Mouse (Mus musculus) stomach, postnatal 0 days (tissue): Measurements from ENCODE around the gene Erc2. TPM values are rescaled to one million over a fixed set of nuclear protein-coding genes. Genes with fewer than 3 reads are reported as not detected.

Experiments
- ATAC-seq: fragments of 200-750 bp; cut with Nextera tagmentation; 2 replicates; pipeline ENCODE4 v1.8.0; 2017; ENCODE audit not compliant: low FRiP score, low TSS enrichment
- DNase-seq: peaks from one replicate; pipeline ENCODE4 v3.0.0-alpha.2; 2016; ENCODE audit warnings: low spot score
- H3K27ac ChIP-seq: fragments of 300-500 bp; sonication (generic); replicated peaks from 2 replicates; pipeline ENCODE4 v1.5.1; 2014; ENCODE audit warnings: mild to moderate bottlenecking, control low read depth
- H3K27me3 ChIP-seq: fragments of 300-500 bp; sonication (generic); 2 replicates; pipeline ENCODE4 v1.6.1; 2014; ENCODE audit warnings: low read length; ENCODE audit not compliant: control insufficient read depth, insufficient read depth
- H3K36me3 ChIP-seq: fragments of 300-500 bp; sonication (generic); 2 replicates; pipeline ENCODE4 v1.6.1; 2014; ENCODE audit warnings: low read length, mixed read lengths; ENCODE audit not compliant: control insufficient read depth, insufficient read depth
- H3K4me1 ChIP-seq: fragments of 300-500 bp; sonication (generic); replicated peaks from 2 replicates; pipeline ENCODE4 v1.6.1; 2014; ENCODE audit warnings: antibody characterized with exemption; ENCODE audit not compliant: control insufficient read depth, insufficient read depth
- H3K4me2 ChIP-seq: fragments of 300-500 bp; sonication (generic); replicated peaks from 2 replicates; pipeline ENCODE4 v1.6.1; 2014; ENCODE audit warnings: low read depth, mild to moderate bottlenecking, control low read depth, moderate library complexity
- H3K4me3 ChIP-seq: fragments of 300-500 bp; sonication (generic); 2 replicates; pipeline ENCODE4 v1.5.1; 2014; ENCODE audit warnings: low read depth, low read length, control low read depth
- H3K9ac ChIP-seq: fragments of 300-500 bp; sonication (generic); 2 replicates; pipeline ENCODE4 v1.6.1; 2014; ENCODE audit warnings: mild to moderate bottlenecking, low read length, control low read depth, mixed read lengths
- H3K9me3 ChIP-seq: fragments of 300-500 bp; sonication (generic); 2 replicates; pipeline ENCODE4 v1.6.1; 2016; ENCODE audit warnings: low read length; ENCODE audit not compliant: control insufficient read depth
- CTCF ChIP-seq: IDR thresholded peaks from 2 replicates; pipeline ENCODE4 v1.5.1; 2016; ENCODE audit warnings: antibody characterized with exemption, low read depth, mild to moderate bottlenecking, moderate library complexity
- EP300 ChIP-seq: optimal IDR thresholded peaks from 2 replicates; pipeline ENCODE3; 2016; ENCODE audit warnings: antibody characterized with exemption
- WGBS: fragments of 180-500 bp; shearing (Covaris S2); extraction: QIAGEN DNeasy Blood & Tissue Kit; methylation state at CpG from one replicate; pipeline ENCODE4 v1.1.7; 2014; 5-methylcytosine and 5-hydroxymethylcytosine counted together
- polyA plus RNA-seq: library from polyadenylated mRNA; unstranded; fragments of >200 nt; fragmentation: Nextera tagmentation; extraction: Ambion mirVana; gene quantifications from 2 replicates; pipeline ENCODE4 v1.2.1, GENCODE M21; 2015

Gene Erc2
- polyA plus RNA-seq, 1 experiment from 2014 or later: 3.0 TPM

- peak; percentile 17; the same call in 1 of the 2 replicates for ATAC-seq
- H3K4me3 ChIP-seq: no peak overlapping the region
- H3K27me3 ChIP-seq: no peaks in the 10 kb centered on the region
- H3K9ac ChIP-seq: no peak overlapping the region
- H3K36me3 ChIP-seq: no peaks in the 10 kb centered on the region
- no peaks in the 10 kb centered on the region for H3K9me3 ChIP-seq
- no peaks in the 10 kb centered on the region for H3K4me1 ChIP-seq
- no peak overlapping the region for H3K4me2 ChIP-seq
- TF ChIP-seq CTCF: no peak
- no peak for TF ChIP-seq EP300
- no peak for DNase-seq
- H3K27ac ChIP-seq: no peak overlapping the region
- WGBS: 25% methylated on average over 13 of the region's 13 CpGs
Measured at GRCm38 (mm10) chr14:28410789-28411225, 788.6 kb downstream of the Erc2 start.

- no peaks in the 10 kb centered on the region for H3K9me3 ChIP-seq
- no peak overlapping the region for H3K4me2 ChIP-seq
- H3K4me3 ChIP-seq: no peak overlapping the region
- no peak overlapping the region for H3K9ac ChIP-seq
- ATAC-seq (no peak), DNase-seq (no peak)
- H3K36me3 ChIP-seq: no peaks in the 10 kb centered on the region
- 72% methylated on average over 8 of the region's 8 CpGs for WGBS
- no peaks in the 10 kb centered on the region for H3K27me3 ChIP-seq
- TF ChIP-seq CTCF (no peak), EP300 (no peak)
- H3K27ac ChIP-seq: no peak overlapping the region
- H3K4me1 ChIP-seq: no peaks in the 10 kb centered on the region
Measured at GRCm38 (mm10) chr14:28412252-28412995, 790.2 kb downstream of the Erc2 start.

GRCm38 (mm10) chr14:28413516-28413915, 791.3 kb downstream of the Erc2 start:
- Histone ChIP-seq H3K4me3 (no peak overlapping the region), H3K4me1 (no peaks in the 10 kb centered on the region), H3K9me3 (no peaks in the 10 kb centered on the region), H3K36me3 (no peaks in the 10 kb centered on the region), H3K9ac (no peak overlapping the region), H3K27ac (no peak overlapping the region), H3K4me2 (no peak overlapping the region), H3K27me3 (no peaks in the 10 kb centered on the region)
- 87% methylated on average over 7 of the region's 7 CpGs for WGBS
- DNase-seq (no peak), ATAC-seq (no peak)
- TF ChIP-seq CTCF: no peak
- no peak for TF ChIP-seq EP300

DNA sequence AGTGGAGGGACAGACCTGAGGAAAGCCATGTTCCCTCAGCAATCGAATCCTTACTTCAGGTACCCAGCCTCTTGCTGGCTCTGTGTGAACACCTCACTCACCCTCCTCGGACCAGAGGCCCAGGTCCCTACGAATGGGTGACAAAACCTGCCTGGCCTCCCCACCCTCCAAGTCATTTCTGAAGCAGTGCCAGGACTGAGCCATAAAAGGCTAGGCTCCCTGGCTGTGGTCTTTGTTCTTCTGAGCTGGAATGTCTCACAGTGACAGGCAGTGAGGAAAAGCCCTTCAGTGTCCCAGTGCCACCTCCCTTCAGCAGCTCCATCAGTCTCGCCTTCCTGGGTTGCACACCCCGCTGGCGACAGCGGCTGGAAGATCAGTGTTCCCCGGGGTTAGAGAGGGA, 794.8 kb downstream of the Erc2 start:
- Histone ChIP-seq H3K4me3 (no peak overlapping the region), H3K9ac (no peak overlapping the region), H3K27me3 (no peaks in the 10 kb centered on the region), H3K36me3 (no peaks in the 10 kb centered on the region), H3K9me3 (no peaks in the 10 kb centered on the region), H3K4me1 (no peaks in the 10 kb centered on the region), H3K27ac (no peak overlapping the region), H3K4me2 (no peak overlapping the region)
- DNase-seq (peak; percentile 49), ATAC-seq (peak; percentile 57)
- 13% methylated on average over 8 of the region's 8 CpGs for WGBS
- TF ChIP-seq CTCF: no peak
- no peak for TF ChIP-seq EP300

- Histone ChIP-seq H3K4me2 (no peak overlapping the region), H3K27me3 (no peaks in the 10 kb centered on the region), H3K27ac (no peak overlapping the region), H3K9me3 (no peaks in the 10 kb centered on the region), H3K4me1 (no peaks in the 10 kb centered on the region), H3K36me3 (no peaks in the 10 kb centered on the region), H3K9ac (no peak overlapping the region), H3K4me3 (no peak overlapping the region)
- 83% methylated on average over 4 of the region's 4 CpGs for WGBS
- no peak for ATAC-seq
- DNase-seq: no peak
- TF ChIP-seq CTCF: no peak
- TF ChIP-seq EP300: no peak
Measured at GRCm38 (mm10) chr14:28418497-28418896, 796.3 kb downstream of the Erc2 start.

DNA sequence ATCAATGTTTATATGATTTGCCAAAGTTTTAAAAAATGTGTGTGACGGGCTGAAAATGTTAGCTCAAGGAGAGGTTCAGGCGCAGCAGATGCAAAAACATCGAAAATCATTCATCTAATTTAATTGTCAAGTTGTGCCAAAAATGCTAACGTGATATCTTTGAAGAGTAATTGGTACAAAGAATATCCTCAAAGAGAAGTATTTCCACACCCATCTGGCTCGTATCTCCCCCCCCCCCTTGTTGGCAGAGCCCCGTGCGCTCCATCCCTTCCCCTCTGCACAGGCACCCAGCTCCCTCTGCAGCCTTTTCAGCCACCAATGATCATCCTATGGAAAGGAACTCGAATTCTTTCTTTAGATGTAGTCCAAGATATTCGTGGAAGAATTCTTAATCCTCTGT, 797.0 kb downstream of the Erc2 start:
- Histone ChIP-seq H3K4me1 (no peaks in the 10 kb centered on the region), H3K4me2 (no peak overlapping the region), H3K36me3 (no peaks in the 10 kb centered on the region), H3K27me3 (no peaks in the 10 kb centered on the region), H3K9me3 (no peaks in the 10 kb centered on the region), H3K27ac (no peak overlapping the region), H3K4me3 (no peak overlapping the region), H3K9ac (no peak overlapping the region)
- WGBS: 52% methylated on average over 9 of the region's 9 CpGs
- DNase-seq: no peak
- ATAC-seq: no peak
- TF ChIP-seq CTCF (no peak), EP300 (no peak)
